Comparison of ENCODE assay signal across 16 mouse cellular contexts in the genomic region with DNA sequence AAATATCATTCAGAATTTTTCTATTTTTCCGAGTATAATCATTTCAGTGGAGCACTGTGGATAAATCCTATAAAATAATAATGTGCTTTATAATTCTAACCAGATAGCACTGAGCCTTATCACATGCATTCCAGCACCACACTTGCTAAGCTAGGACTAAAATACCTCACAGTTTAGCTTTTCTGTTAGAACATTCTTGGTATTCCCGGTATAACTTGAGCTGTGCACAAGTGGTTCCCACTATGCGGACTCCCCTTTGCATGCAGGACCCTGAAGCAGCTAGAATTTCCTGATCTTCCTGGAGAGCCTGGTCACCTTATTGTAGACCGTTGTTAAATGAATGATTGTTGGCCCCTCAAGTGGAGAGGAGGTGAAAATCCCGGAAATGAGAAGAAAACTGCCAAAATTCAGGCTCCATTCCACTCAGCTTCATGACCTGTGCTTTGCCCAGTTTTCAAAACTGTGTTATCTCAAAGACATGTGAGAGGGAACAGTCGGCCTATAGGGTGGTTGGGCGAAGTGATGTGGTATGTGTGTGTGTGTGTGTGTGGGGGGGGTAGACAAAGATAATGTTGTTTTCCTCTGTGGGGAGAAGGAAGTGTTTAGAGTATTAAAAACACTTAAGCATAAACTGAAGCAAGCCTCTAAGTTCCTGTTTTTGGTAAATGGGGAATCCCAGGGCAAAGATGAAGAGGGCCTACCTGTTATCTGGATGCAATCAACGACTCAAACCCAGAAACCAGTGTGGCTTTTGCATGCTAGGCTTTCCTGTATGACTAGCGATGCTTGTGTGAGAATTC.
DNase-seq lines count a peak whose midpoint lies in the region; ATAC-seq and TF ChIP-seq lines count a peak whose summit lies in the region.
"Had no signal": no experiment of that assay in that cellular context is flagged by ENCODE, and none has a peak within 500 bp of the region (broad histone marks: within the 10 kb centered on the region; RNA-seq: fewer than 3 reads in every experiment).

No protein-coding gene starts in this region.

- H3K4me1 ChIP-seq in lung, adult 2 months (ENCODE audit: control insufficient read depth, insufficient read depth, low read length): peaks cover 23% of the 10 kb centered on the region
- H3K4me1 ChIP-seq: intestine, embryonic 15.5 days had no signal

- no peak overlapping the region for H3K4me3 ChIP-seq in lung, adult 2 months (replicated peaks; ENCODE audit: extremely low read depth, low read depth, low read length)
- H3K4me3 ChIP-seq: embryonic facial prominence, embryonic 12.5 days; forebrain, embryonic 12.5 days; intestine, embryonic 15.5 days; limb, embryonic 15.5 days had no signal

- peak; percentile 46 for DNase-seq in lung, postnatal 25 days (ENCODE audit: low spot score)
- no peak for DNase-seq in lung, adult 2 months
- DNase-seq in adipocyte (ENCODE audit: low spot score): no peak
- DNase-seq: cerebellum, postnatal 14 days; heart, postnatal 4 days; kidney, postnatal 14 days; layer of hippocampus, postnatal 36 days; right cerebral cortex, postnatal 25 days had no signal

- no peak for TF ChIP-seq POLR2A in lung, adult 2 months (IDR thresholded peaks at IDR 0.05; ENCODE audit: borderline replicate concordance, extremely low read depth, low read depth, low read length)

- ATAC-seq in CD4-positive, CD25-positive, alpha-beta regulatory T cell, adult 4 months: peak; percentile 93
- peak; percentile 92 for ATAC-seq in activated CD4-positive, CD25-positive, alpha-beta regulatory T cell, adult 4 months
- ATAC-seq in monocyte, adult 5-6 weeks (replicated peaks; ENCODE audit: insufficient number of reproducible peaks, low FRiP score, low TSS enrichment, poor library complexity, severe bottlenecking): peak; percentile 71
- no peak for ATAC-seq in erythroid progenitor cell, adult 5-6 weeks (replicated peaks; ENCODE audit: low FRiP score, poor library complexity, severe bottlenecking)
- ATAC-seq: intestine, embryonic 15.5 days had no signal

- 55% methylated on average over 9 of the region's 9 CpGs for WGBS in lung, adult 2 months

- TF ChIP-seq CTCF in lung, adult 2 months (IDR thresholded peaks at IDR 0.05; ENCODE audit: insufficient read depth, low read length): no peak
